Mouse (Mus musculus) intestine, embryonic 16.5 days (tissue): ENCODE measurements around the gene Sema3g. TPM values are rescaled to one million over a fixed set of nuclear protein-coding genes. Genes with fewer than 3 reads are reported as not detected.

Experiments used
- ATAC-seq: fragments of 200-750 bp; cut with Nextera tagmentation; 2 replicates; pipeline ENCODE4 v1.8.0; 2017; ENCODE audit warnings: moderate TSS enrichment, moderate library complexity
- H3K27ac ChIP-seq: fragments of 300-500 bp; sonication (generic); 2 replicates; pipeline ENCODE4 v1.5.1; 2014; ENCODE audit warnings: mild to moderate bottlenecking, low read length
- H3K27me3 ChIP-seq: fragments of 300-500 bp; sonication (generic); replicated peaks from 2 replicates; pipeline ENCODE4 v1.6.1; 2014; ENCODE audit warnings: low read length, control low read depth, mixed read lengths; ENCODE audit not compliant: control insufficient read depth, insufficient read depth
- H3K36me3 ChIP-seq: fragments of 300-500 bp; sonication (generic); 2 replicates; pipeline ENCODE4 v1.6.1; 2014; ENCODE audit warnings: low read length, control low read depth; ENCODE audit not compliant: control insufficient read depth, insufficient read depth
- H3K4me1 ChIP-seq: fragments of 300-500 bp; sonication (generic); 2 replicates; pipeline ENCODE4 v1.6.1; 2014; ENCODE audit warnings: low read length, control low read depth, mixed read lengths; ENCODE audit not compliant: control insufficient read depth, insufficient read depth
- H3K4me2 ChIP-seq: fragments of 300-500 bp; sonication (generic); 2 replicates; pipeline ENCODE4 v1.6.1; 2014; ENCODE audit warnings: low read depth, low read length, control low read depth
- H3K4me3 ChIP-seq: fragments of 300-500 bp; sonication (generic); 2 replicates; pipeline ENCODE4 v1.5.1; 2014; ENCODE audit warnings: mild to moderate bottlenecking, low read length
- H3K9ac ChIP-seq: fragments of 300-500 bp; sonication (generic); 2 replicates; pipeline ENCODE4 v1.6.1; 2014; ENCODE audit warnings: low read depth, low read length
- H3K9me3 ChIP-seq: fragments of 300-500 bp; sonication (generic); 2 replicates; pipeline ENCODE4 v1.6.1; 2016; ENCODE audit warnings: low read length, control low read depth; ENCODE audit not compliant: control insufficient read depth
- WGBS: fragments of 180-500 bp; shearing (Covaris S2); extraction: QIAGEN DNeasy Blood & Tissue Kit; methylation state at CpG from one replicate; pipeline ENCODE4 v1.1.7; 2014; 5-methylcytosine and 5-hydroxymethylcytosine counted together
- polyA plus RNA-seq: library from polyadenylated mRNA; unstranded; fragments of >200 nt; fragmentation: Nextera tagmentation; extraction: Ambion mirVana; gene quantifications from 2 replicates; pipeline ENCODE4 v1.2.1, GENCODE M21; 2015

Gene Sema3g
- polyA plus RNA-seq, 1 experiment from 2014 or later: 0.51 TPM

DNA sequence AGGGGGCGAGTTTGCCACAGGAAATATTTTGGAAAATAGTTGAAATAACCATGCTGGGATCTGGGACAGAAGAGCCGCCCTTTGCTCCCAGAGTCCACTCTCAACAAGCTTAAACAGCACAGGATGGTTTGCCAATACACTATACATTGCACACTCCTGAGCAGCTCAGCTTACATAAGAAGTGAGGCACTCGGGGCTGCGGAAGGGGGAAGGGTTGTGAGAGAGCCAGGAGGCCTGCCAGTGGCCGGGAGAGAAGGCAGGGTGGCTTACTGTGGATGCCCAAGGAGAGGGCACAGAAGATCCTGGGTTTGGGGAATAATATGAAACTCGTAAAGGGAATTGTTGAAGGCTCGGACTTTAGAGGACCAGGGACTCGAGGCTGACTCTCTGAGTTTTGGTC is 3.8 kb upstream of the Sema3g start:
- no peak for ATAC-seq
- Histone ChIP-seq H3K27ac (no peak overlapping the region), H3K4me1 (0 out of 2 replicates have a peak, but pooled peaks cover 4% of the 10 kb centered on the region), H3K36me3 (no peaks in the 10 kb centered on the region), H3K4me3 (no peak overlapping the region), H3K9ac (no peak overlapping the region), H3K9me3 (no peaks in the 10 kb centered on the region), H3K4me2 (no peak overlapping the region), H3K27me3 (no peaks in the 10 kb centered on the region)
- WGBS: 75% methylated on average over 8 of the region's 8 CpGs

- Histone ChIP-seq H3K9ac (no peak overlapping the region), H3K36me3 (no peaks in the 10 kb centered on the region), H3K4me2 (no peak overlapping the region), H3K27me3 (no peaks in the 10 kb centered on the region), H3K9me3 (no peaks in the 10 kb centered on the region), H3K27ac (no peak overlapping the region), H3K4me3 (no peak overlapping the region), H3K4me1 (0 out of 2 replicates have a peak, but pooled peaks cover 4% of the 10 kb centered on the region)
- no peak for ATAC-seq
- 87% methylated on average over 3 of the region's 3 CpGs for WGBS
These were observed 3.0 kb upstream of the Sema3g start for GRCm38 (mm10) chr14:31214684-31215083.

DNA sequence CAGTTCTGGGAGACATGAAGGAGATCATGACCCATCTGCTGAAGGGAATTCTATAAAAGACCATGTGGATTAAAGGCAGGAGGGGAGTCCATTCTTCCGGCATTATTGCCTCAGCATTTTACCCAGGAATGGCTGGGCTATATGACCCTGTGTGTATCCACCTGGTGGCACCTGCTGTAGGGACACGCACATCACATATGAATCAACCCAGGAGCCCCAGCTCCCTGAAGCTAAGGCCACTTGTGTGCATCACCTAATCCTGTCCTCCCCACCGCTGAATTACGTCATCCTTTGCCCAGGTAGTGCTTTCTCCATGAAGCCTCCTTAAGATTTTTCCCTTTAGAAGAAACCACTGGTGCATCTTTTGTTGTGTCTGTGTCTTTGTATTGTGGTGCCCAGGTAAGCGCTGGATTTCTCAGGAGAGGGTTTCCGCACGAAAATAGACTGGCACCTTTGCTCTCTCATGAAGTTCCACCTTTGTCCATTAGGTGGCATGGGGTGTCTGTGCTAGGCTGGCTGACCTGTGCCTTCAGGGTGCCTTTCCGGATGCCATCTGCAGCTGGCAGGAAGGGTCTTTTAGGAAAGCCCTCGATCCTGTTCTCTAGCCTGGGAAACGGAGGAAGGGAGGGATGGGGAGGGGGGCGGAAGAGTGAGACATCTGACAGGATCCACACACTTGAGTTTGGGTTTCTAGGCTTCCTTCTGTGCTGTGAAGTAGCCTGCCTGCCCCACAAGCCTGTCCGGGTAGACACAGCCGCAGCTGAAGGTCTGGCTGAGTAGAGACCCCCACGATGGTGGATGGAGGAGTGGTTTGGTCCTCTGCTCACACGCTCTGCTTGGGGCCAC is 2.3 kb upstream of the Sema3g start:
- 30% methylated on average over 15 of the region's 15 CpGs for WGBS
- H3K27ac ChIP-seq: peak overlapping the region; percentile 10; the same call in 1 of the 2 replicates
- peak; percentile 36 for ATAC-seq
- no peaks in the 10 kb centered on the region for H3K9me3 ChIP-seq
- H3K4me1 ChIP-seq: 0 out of 2 replicates have a peak, but pooled peaks cover 4% of the 10 kb centered on the region
- H3K9ac ChIP-seq: 0 out of 2 replicates have a peak overlapping the region, but pooled peaks have one; percentile 23
- no peak overlapping the region for H3K4me2 ChIP-seq
- H3K27me3 ChIP-seq: no peaks in the 10 kb centered on the region
- H3K4me3 ChIP-seq: no peak overlapping the region
- no peaks in the 10 kb centered on the region for H3K36me3 ChIP-seq

DNA sequence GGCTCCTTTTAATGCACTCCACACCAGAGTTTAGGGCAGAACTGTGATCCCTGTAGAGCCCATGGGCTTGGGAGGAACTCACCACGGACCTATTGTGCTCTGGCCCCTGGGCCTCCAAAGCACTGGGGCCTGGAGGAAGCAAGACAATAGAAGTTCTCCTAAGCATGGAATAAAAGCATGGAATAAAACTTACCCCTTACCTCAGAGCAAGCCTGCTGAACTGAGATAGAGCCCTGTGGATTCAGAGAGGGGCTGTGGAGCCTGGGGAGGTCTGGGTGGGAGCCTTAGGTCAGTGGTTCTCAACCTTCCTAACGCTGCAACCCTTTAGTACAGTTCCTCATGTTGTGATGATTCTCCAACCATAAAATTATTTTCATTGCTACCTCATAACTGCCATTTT is 814 bp upstream of the Sema3g start, which contains the start of gene Nisch:
Gene Nisch, minus strand, starts transcription at position 101 of the 400 bp plus-strand sequence.
- peak within 1 kb of the TSS; percentile 10; the same call in 1 of the 2 replicates for H3K27ac ChIP-seq
- no peaks in the 10 kb centered on the region for H3K27me3 ChIP-seq
- 71% methylated on average over 2 of the region's 2 CpGs for WGBS
- H3K9ac ChIP-seq: peak within 1 kb of the TSS; percentile 49
- H3K36me3 ChIP-seq: no peaks in the 10 kb centered on the region
- ATAC-seq: no peak
- H3K4me3 ChIP-seq: no peak within 1 kb of the TSS
- H3K9me3 ChIP-seq: no peaks in the 10 kb centered on the region
- peak within 1 kb of the TSS; percentile 4; the same call in 1 of the 2 replicates for H3K4me2 ChIP-seq
- H3K4me1 ChIP-seq: 0 out of 2 replicates have a peak, but pooled peaks cover 4% of the 10 kb centered on the region

DNA sequence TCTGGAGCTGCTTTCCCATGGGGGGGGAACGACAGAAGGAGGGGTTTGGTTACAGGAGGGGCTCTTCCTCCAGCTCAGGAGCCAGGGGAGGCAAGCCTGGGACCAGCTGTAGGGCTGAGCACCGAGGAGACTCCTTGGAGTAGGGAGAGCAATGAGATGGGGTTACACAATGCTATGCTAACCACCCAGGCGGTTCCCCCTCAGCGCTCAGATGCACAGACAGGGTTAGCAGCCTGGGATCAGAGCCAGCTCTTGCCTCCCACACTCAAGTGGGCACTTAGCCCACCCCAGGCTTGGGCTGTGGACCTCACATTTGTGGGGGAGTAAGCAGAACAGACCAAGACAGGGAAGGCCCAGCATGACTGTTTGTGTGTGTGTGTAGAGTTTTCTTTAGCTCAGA is 9.3 kb downstream of the Sema3g start:
- peak overlapping the region; percentile 49 for H3K27ac ChIP-seq

DNA sequence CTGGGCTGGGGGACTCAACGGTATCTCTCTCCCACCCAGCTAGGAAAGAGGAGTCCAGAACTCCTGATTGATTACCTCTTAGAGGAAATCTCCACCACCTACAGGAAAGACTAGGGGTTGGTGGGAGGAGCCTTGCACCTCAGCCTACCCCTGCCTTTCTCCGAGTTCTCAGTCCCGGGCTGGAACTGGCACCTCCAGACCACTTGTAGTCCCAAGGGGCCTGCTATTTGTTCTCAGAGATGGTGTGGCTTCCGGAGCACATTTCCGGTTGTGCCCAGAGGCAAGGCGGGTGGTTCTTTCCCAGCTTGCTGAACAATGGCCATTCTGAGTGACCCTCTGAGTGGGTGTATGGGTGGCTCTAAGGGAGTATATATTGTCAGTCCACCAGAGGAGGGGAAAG is 10.6 kb downstream of the Sema3g start:
- H3K36me3 ChIP-seq: no peaks in the 10 kb centered on the region
- ATAC-seq: no peak
- H3K4me1 ChIP-seq: peaks cover 9% of the 10 kb centered on the region
- WGBS: 71% methylated on average over 6 of the region's 6 CpGs
- H3K9me3 ChIP-seq: no peaks in the 10 kb centered on the region
- no peaks in the 10 kb centered on the region for H3K27me3 ChIP-seq
- no peak overlapping the region for H3K4me2 ChIP-seq
- H3K4me3 ChIP-seq: no peak overlapping the region
- no peak overlapping the region for H3K27ac ChIP-seq
- no peak overlapping the region for H3K9ac ChIP-seq

More for the DNA sequence above, 9.3 kb downstream of the Sema3g start:
- Histone ChIP-seq H3K9me3 (no peaks in the 10 kb centered on the region), H3K9ac (no peak overlapping the region), H3K4me3 (no peak overlapping the region), H3K4me1 (peaks cover 9% of the 10 kb centered on the region), H3K27me3 (no peaks in the 10 kb centered on the region), H3K4me2 (no peak overlapping the region), H3K36me3 (no peaks in the 10 kb centered on the region)
- 38% methylated on average over 4 of the region's 4 CpGs for WGBS
- peak; percentile 80 for ATAC-seq

DNA sequence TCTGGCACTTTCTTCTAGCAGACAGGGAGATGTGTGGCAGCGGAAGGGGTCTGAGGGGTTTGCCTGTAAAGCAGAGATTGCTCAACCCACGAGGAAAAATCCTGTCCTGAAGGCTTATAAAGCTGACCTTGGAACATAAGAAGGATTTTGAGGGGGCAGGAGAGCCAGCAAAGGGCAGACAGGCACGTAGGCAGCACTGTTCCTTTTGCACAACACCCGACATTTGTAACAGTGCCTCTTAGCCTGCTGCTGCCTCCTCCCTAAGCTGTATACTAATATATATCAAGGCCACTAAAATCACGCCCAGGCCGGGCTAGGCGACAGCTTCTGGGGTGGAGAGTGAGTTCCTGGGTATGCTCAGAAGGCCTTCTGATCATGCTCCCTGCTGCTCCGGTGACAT is 12.8 kb downstream of the Sema3g start:
- H3K36me3 ChIP-seq: no peaks in the 10 kb centered on the region
- no peak overlapping the region for H3K4me2 ChIP-seq
- H3K9me3 ChIP-seq: no peaks in the 10 kb centered on the region
- H3K27me3 ChIP-seq: no peaks in the 10 kb centered on the region
- no peak for ATAC-seq
- peaks cover 6% of the 10 kb centered on the region; the same call in 1 of the 2 replicates for H3K4me1 ChIP-seq
- H3K4me3 ChIP-seq: no peak overlapping the region
- 64% methylated on average over 8 of the region's 8 CpGs for WGBS
- no peak overlapping the region for H3K9ac ChIP-seq
- no peak overlapping the region for H3K27ac ChIP-seq

DNA sequence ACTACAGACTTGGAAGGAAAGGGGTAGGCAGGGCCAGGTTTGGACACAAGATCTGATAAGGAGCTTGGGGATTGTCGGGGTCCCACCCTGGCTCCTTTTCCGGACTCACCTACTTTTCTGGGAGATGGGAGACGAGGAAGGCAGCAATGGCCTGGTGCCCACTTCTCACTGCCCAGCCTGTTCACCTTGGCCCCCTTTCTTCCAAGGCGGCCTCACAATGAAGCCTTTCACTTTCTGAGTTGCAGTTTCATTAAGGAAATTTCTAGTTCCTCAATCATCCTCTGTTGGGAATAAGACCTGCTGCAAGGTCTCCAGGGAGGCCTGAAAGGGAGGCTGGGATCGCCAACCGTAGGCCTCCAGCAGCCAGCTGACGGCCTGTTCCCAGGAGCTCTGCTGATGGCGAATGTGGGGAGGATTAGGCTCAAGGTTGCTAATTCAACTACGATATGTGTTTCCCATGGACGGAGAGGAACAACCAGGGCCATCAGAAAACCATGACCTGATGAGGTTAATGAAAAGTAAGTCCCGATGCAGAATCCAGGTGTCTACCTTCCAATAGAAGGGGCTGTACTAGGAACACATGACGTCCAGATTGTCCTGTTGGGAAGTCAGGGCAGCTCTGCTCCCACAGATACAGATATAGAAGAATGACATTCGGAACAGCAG is 14.9 kb downstream of the Sema3g start:
- Histone ChIP-seq H3K4me2 (no peak overlapping the region), H3K9me3 (no peaks in the 10 kb centered on the region), H3K4me3 (no peak overlapping the region), H3K9ac (no peak overlapping the region), H3K27me3 (no peaks in the 10 kb centered on the region), H3K4me1 (0 out of 2 replicates have a peak, but pooled peaks cover 6% of the 10 kb centered on the region), H3K36me3 (no peaks in the 10 kb centered on the region), H3K27ac (0 out of 2 replicates have a peak overlapping the region, but pooled peaks have one; percentile 5)
- WGBS: 80% methylated on average over 13 of the region's 13 CpGs
- no peak for ATAC-seq
